Mouse (Mus musculus) cortical plate, adult 2 months (tissue): ENCODE data around the gene Arhgap25.

Source experiments
- CTCF ChIP-seq: fragments of 200-500 bp; IDR thresholded peaks from 2 replicates; pipeline ENCODE4 v1.5.1; 2011; ENCODE audit warnings: mild to moderate bottlenecking, control low read depth, low read length; ENCODE audit not compliant: insufficient read depth; ENCODE audit errors: extremely low read depth
- POLR2A ChIP-seq: fragments of 200-500 bp; IDR thresholded peaks from 2 replicates; pipeline ENCODE4 v1.6.1; 2011; ENCODE audit warnings: mild to moderate bottlenecking, low read length, control low read depth; ENCODE audit not compliant: insufficient read depth; ENCODE audit errors: extremely low read depth

DNA sequence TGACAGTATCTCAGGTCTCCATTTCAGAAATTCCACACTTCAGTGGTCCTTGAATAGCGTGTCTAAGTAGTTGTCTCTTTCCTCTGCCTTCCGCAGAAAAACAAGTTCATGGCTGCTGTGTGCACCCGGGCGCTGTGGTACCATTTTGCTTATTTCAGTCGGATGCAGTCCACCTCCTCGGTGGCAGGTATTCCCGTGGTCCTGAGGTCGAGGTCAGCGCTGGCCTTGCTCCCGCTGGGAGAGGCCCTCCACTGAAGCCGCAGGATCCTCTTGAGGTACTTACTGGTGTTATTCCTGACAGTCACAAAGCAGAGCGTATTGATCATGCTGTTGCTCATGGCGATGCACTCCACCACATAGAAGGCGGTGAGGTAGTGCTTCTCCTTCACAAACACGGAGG lies 48.0 kb upstream of the Arhgap25 start:
- TF ChIP-seq POLR2A (no peak), CTCF (no peak)
